Mouse (Mus musculus): ENCODE measurements around the gene Tle2.

GRCm38 (mm10) chr10:81575208-81575631, 859 bp downstream of the Tle2 start:
- no peak for TF ChIP-seq CTCF (IDR thresholded peaks at IDR 0.05)
- TF ChIP-seq EP300 (IDR thresholded peaks at IDR 0.05), result no peak

Measured in lung, postnatal 0 days (tissue).